Mouse (Mus musculus) embryonic facial prominence, embryonic 12.5 days (tissue): Measurements from ENCODE around the gene Medag. TPM values are rescaled to one million over a fixed set of nuclear protein-coding genes. Genes with fewer than 3 reads are reported as not detected.

Experiments used
- ATAC-seq: fragments of 200-750 bp; cut with Nextera tagmentation; 2 replicates; pipeline ENCODE4 v1.8.0; 2017; ENCODE audit not compliant: insufficient number of reproducible peaks, insufficient read depth, low FRiP score, low TSS enrichment
- H3K27ac ChIP-seq: fragments of 300-500 bp; sonication (generic); 2 replicates; pipeline ENCODE4 v1.5.1; 2016; ENCODE audit warnings: mild to moderate bottlenecking
- H3K27me3 ChIP-seq: fragments of 300-500 bp; sonication (generic); 2 replicates; pipeline ENCODE4 v1.6.1; 2016; ENCODE audit warnings: mild to moderate bottlenecking, moderate library complexity
- H3K36me3 ChIP-seq: fragments of 300-500 bp; sonication (generic); 2 replicates; pipeline ENCODE4 v1.6.1; 2016; ENCODE audit warnings: mild to moderate bottlenecking
- H3K4me1 ChIP-seq: fragments of 300-500 bp; sonication (generic); 2 replicates; pipeline ENCODE4 v1.6.1; 2016
- H3K4me2 ChIP-seq: fragments of 300-500 bp; sonication (generic); replicated peaks from 2 replicates; pipeline ENCODE4 v1.6.1; 2016; ENCODE audit warnings: mild to moderate bottlenecking, moderate library complexity
- H3K4me3 ChIP-seq: fragments of 300-500 bp; sonication (generic); 2 replicates; pipeline ENCODE4 v1.5.1; 2016; ENCODE audit warnings: mild to moderate bottlenecking
- H3K9ac ChIP-seq: fragments of 300-500 bp; sonication (generic); 2 replicates; pipeline ENCODE4 v1.6.1; 2016; ENCODE audit warnings: mild to moderate bottlenecking, moderate library complexity
- H3K9me3 ChIP-seq: fragments of 300-500 bp; sonication (generic); 2 replicates; pipeline ENCODE4 v1.6.1; 2016; ENCODE audit warnings: mild to moderate bottlenecking, moderate library complexity
- WGBS: fragments of 180-500 bp; shearing (Covaris S2); methylation state at CpG from one replicate; pipeline ENCODE4 v1.1.7; 2016; 5-methylcytosine and 5-hydroxymethylcytosine counted together
- polyA plus RNA-seq: library from polyadenylated mRNA; unstranded; fragments of >200 nt; fragmentation: Nextera tagmentation; extraction: Ambion mirVana; gene quantifications from 2 replicates; pipeline ENCODE4 v1.2.1, GENCODE M21; 2016

Medag gene
- polyA plus RNA-seq, 1 experiment from 2014 or later, result 1.3 TPM

- Histone ChIP-seq H3K9me3 (no peaks in the 10 kb centered on the region), H3K36me3 (no peaks in the 10 kb centered on the region), H3K9ac (no peak overlapping the region), H3K4me3 (no peak overlapping the region), H3K4me1 (peaks cover 17% of the 10 kb centered on the region; the same call in 1 of the 2 replicates), H3K4me2 (no peak overlapping the region), H3K27me3 (no peaks in the 10 kb centered on the region), H3K27ac (no peak overlapping the region)
- no peak for ATAC-seq
- WGBS, result 80% methylated on average over 5 of the region's 5 CpGs
These were observed 25.2 kb upstream of the Medag start for GRCm38 (mm10) chr5:149386294-149386850.

- H3K4me1 ChIP-seq, result peaks cover 22% of the 10 kb centered on the region; the same call in 1 of the 2 replicates
- WGBS, result 86% methylated on average over 5 of the region's 5 CpGs
- H3K36me3 ChIP-seq, result no peaks in the 10 kb centered on the region
- H3K4me2 ChIP-seq, result no peak overlapping the region
- no peak for ATAC-seq
- 0 out of 2 replicates have a peak, but pooled peaks cover 3% of the 10 kb centered on the region for H3K9me3 ChIP-seq
- H3K4me3 ChIP-seq, result no peak overlapping the region
- H3K9ac ChIP-seq, result no peak overlapping the region
- no peaks in the 10 kb centered on the region for H3K27me3 ChIP-seq
- H3K27ac ChIP-seq, result no peak overlapping the region
These were observed 22.6 kb upstream of the Medag start for GRCm38 (mm10) chr5:149388947-149389346.

GRCm38 (mm10) chr5:149389548-149390211 lies 21.9 kb upstream of the Medag start:
- Histone ChIP-seq H3K9me3 (0 out of 2 replicates have a peak, but pooled peaks cover 3% of the 10 kb centered on the region), H3K9ac (no peak overlapping the region), H3K4me1 (peaks cover 22% of the 10 kb centered on the region; the same call in 1 of the 2 replicates), H3K27ac (no peak overlapping the region; the same call in 1 of the 2 replicates), H3K4me3 (no peak overlapping the region), H3K36me3 (no peaks in the 10 kb centered on the region), H3K4me2 (no peak overlapping the region), H3K27me3 (no peaks in the 10 kb centered on the region)
- no peak for ATAC-seq
- WGBS, result 45% methylated on average over 11 of the region's 11 CpGs

GRCm38 (mm10) chr5:149391574-149392375 lies 19.8 kb upstream of the Medag start:
- peak; percentile 70; the same call in 1 of the 2 replicates for ATAC-seq
- Histone ChIP-seq H3K36me3 (no peaks in the 10 kb centered on the region), H3K9me3 (0 out of 2 replicates have a peak, but pooled peaks cover 3% of the 10 kb centered on the region), H3K4me2 (peak overlapping the region; percentile 11; the same call in 1 of the 2 replicates), H3K4me3 (no peak overlapping the region), H3K9ac (no peak overlapping the region), H3K4me1 (peaks cover 22% of the 10 kb centered on the region; the same call in 1 of the 2 replicates), H3K27ac (peak overlapping the region; percentile 67), H3K27me3 (no peaks in the 10 kb centered on the region)
- 20% methylated on average over 18 of the region's 18 CpGs for WGBS

GRCm38 (mm10) chr5:149392420-149392988 lies 19.0 kb upstream of the Medag start:
- no peak overlapping the region for H3K9ac ChIP-seq
- H3K27ac ChIP-seq, result peak overlapping the region; percentile 67
- peaks cover 22% of the 10 kb centered on the region; the same call in 1 of the 2 replicates for H3K4me1 ChIP-seq
- 41% methylated on average over 6 of the region's 6 CpGs for WGBS
- H3K4me3 ChIP-seq, result no peak overlapping the region
- H3K4me2 ChIP-seq, result no peak overlapping the region
- no peaks in the 10 kb centered on the region for H3K36me3 ChIP-seq
- 0 out of 2 replicates have a peak, but pooled peaks cover 2% of the 10 kb centered on the region for H3K27me3 ChIP-seq
- 0 out of 2 replicates have a peak, but pooled peaks cover 3% of the 10 kb centered on the region for H3K9me3 ChIP-seq
- ATAC-seq, result no peak

- no peak overlapping the region for H3K4me3 ChIP-seq
- no peaks in the 10 kb centered on the region for H3K9me3 ChIP-seq
- no peak overlapping the region for H3K27ac ChIP-seq
- no peaks in the 10 kb centered on the region for H3K36me3 ChIP-seq
- ATAC-seq, result no peak
- H3K9ac ChIP-seq, result no peak overlapping the region
- WGBS, result 93% methylated on average over 7 of the region's 7 CpGs
- H3K4me2 ChIP-seq, result no peak overlapping the region
- H3K4me1 ChIP-seq, result 0 out of 2 replicates have a peak, but pooled peaks cover 3% of the 10 kb centered on the region
- 0 out of 2 replicates have a peak, but pooled peaks cover 6% of the 10 kb centered on the region for H3K27me3 ChIP-seq
These were observed 10.0 kb upstream of the Medag start for GRCm38 (mm10) chr5:149401446-149401975.

- Histone ChIP-seq H3K36me3 (no peaks in the 10 kb centered on the region), H3K9me3 (no peaks in the 10 kb centered on the region), H3K4me2 (no peak overlapping the region), H3K4me1 (0 out of 2 replicates have a peak, but pooled peaks cover 3% of the 10 kb centered on the region), H3K9ac (no peak overlapping the region), H3K27me3 (0 out of 2 replicates have a peak, but pooled peaks cover 6% of the 10 kb centered on the region), H3K4me3 (no peak overlapping the region), H3K27ac (no peak overlapping the region)
- ATAC-seq, result no peak
- 90% methylated on average over 10 of the region's 10 CpGs for WGBS
These were observed 9.5 kb upstream of the Medag start for GRCm38 (mm10) chr5:149402029-149402428.

- Histone ChIP-seq H3K9me3 (no peaks in the 10 kb centered on the region), H3K4me2 (no peak overlapping the region), H3K27me3 (no peaks in the 10 kb centered on the region), H3K4me1 (0 out of 2 replicates have a peak, but pooled peaks cover 3% of the 10 kb centered on the region), H3K36me3 (no peaks in the 10 kb centered on the region), H3K27ac (no peak overlapping the region), H3K4me3 (no peak overlapping the region), H3K9ac (no peak overlapping the region)
- no peak for ATAC-seq
- 57% methylated on average over 5 of the region's 5 CpGs for WGBS
These were observed 8.2 kb upstream of the Medag start for GRCm38 (mm10) chr5:149403386-149403785.

- Histone ChIP-seq H3K27me3 (no peaks in the 10 kb centered on the region), H3K9me3 (no peaks in the 10 kb centered on the region), H3K27ac (no peak overlapping the region), H3K4me2 (no peak overlapping the region), H3K4me3 (no peak overlapping the region), H3K4me1 (no peaks in the 10 kb centered on the region), H3K36me3 (no peaks in the 10 kb centered on the region), H3K9ac (no peak overlapping the region)
- no peak for ATAC-seq
- 83% methylated on average over 5 of the region's 5 CpGs for WGBS
These were observed 6.8 kb upstream of the Medag start for GRCm38 (mm10) chr5:149404710-149405109.

GRCm38 (mm10) chr5:149406791-149407276 lies 4.7 kb upstream of the Medag start:
- Histone ChIP-seq H3K4me2 (no peak overlapping the region), H3K27ac (no peak overlapping the region)

GRCm38 (mm10) chr5:149409502-149409901 lies 2.0 kb upstream of the Medag start:
- no peaks in the 10 kb centered on the region for H3K9me3 ChIP-seq
- H3K4me2 ChIP-seq, result no peak overlapping the region
- no peak overlapping the region for H3K9ac ChIP-seq
- H3K4me1 ChIP-seq, result peaks cover 14% of the 10 kb centered on the region
- no peak overlapping the region for H3K4me3 ChIP-seq
- H3K36me3 ChIP-seq, result no peaks in the 10 kb centered on the region
- no peak overlapping the region for H3K27ac ChIP-seq
- 91% methylated on average over 3 of the region's 3 CpGs for WGBS
- ATAC-seq, result no peak
- peaks cover 25% of the 10 kb centered on the region for H3K27me3 ChIP-seq

More at GRCm38 (mm10) chr5:149406791-149407276, 4.7 kb upstream of the Medag start:
- H3K9ac ChIP-seq, result no peak overlapping the region
- H3K36me3 ChIP-seq, result no peaks in the 10 kb centered on the region
- WGBS, result 76% methylated on average over 8 of the region's 8 CpGs
- H3K4me1 ChIP-seq, result peaks cover 10% of the 10 kb centered on the region
- no peak for ATAC-seq
- no peaks in the 10 kb centered on the region for H3K9me3 ChIP-seq
- H3K4me3 ChIP-seq, result no peak overlapping the region
- peaks cover 13% of the 10 kb centered on the region for H3K27me3 ChIP-seq
